Mouse (Mus musculus): ENCODE results near the gene Atp6v0a2. TPM values are rescaled to one million over a fixed set of nuclear protein-coding genes. Genes with fewer than 3 reads are reported as not detected.
"Not testable (repeated sequence)": the region's sequence is repeated elsewhere in the genome, so short reads cannot be mapped to it uniquely, and the experiment has no call there.

The Atp6v0a2 gene
- polyA plus RNA-seq (2014; fragmentation: Nextera tagmentation; extraction: Ambion mirVana): 50.4 and 51.0 TPM in 2 replicates

GRCm38 (mm10) chr5:124628448-124629363, at the start of gene Atp6v0a2:
Atp6v0a2 (plus strand) TSS chr5:124628576.
- peak within 1 kb of the TSS; percentile 83 for H3K9ac ChIP-seq (ENCODE audit: low read length)
- DNase-seq (ENCODE audit: low spot score): peak; percentile 92
- no peaks in the 10 kb centered on the region for H3K9me3 ChIP-seq (ENCODE audit: control insufficient read depth, low read length)
- peaks cover 12% of the 10 kb centered on the region for H3K4me1 ChIP-seq (ENCODE audit: control insufficient read depth, insufficient read depth, low read length)
- no peaks in the 10 kb centered on the region for H3K36me3 ChIP-seq (ENCODE audit: control insufficient read depth, insufficient read depth, low read length)
- no peaks in the 10 kb centered on the region for H3K27me3 ChIP-seq (ENCODE audit: control insufficient read depth, insufficient read depth, low read length)
- H3K4me2 ChIP-seq (ENCODE audit: low read depth): peak within 1 kb of the TSS; percentile 60
- H3K27ac ChIP-seq (ENCODE audit: low read depth, low read length): no peak within 1 kb of the TSS
- under 1% methylated on average over 57 of the region's 58 CpGs for WGBS
- H3K4me3 ChIP-seq (ENCODE audit: low read depth, low read length): peak within 1 kb of the TSS; percentile 93
- ATAC-seq (ENCODE audit: insufficient read depth, low FRiP score, low TSS enrichment): peak; percentile 96

GRCm38 (mm10) chr5:124578633-124579317, 49.6 kb upstream of the Atp6v0a2 start, which contains the start of the genes Eif2b1 and Gtf2h3:
Eif2b1 (minus strand) TSS chr5:124579131.
Gtf2h3 (plus strand) TSS chr5:124579140.
- 1% methylated on average over 51 of the region's 51 CpGs for WGBS
- Histone ChIP-seq H3K4me2 (ENCODE audit: low read depth) (peak within 1 kb of the TSS; percentile 79), H3K27ac (ENCODE audit: low read depth, low read length) (no peak within 1 kb of the TSS), H3K4me3 (ENCODE audit: low read depth, low read length) (peak within 1 kb of the TSS; percentile 70), H3K36me3 (ENCODE audit: control insufficient read depth, insufficient read depth, low read length) (peaks cover 3% of the 10 kb centered on the region), H3K4me1 (ENCODE audit: control insufficient read depth, insufficient read depth, low read length) (peaks cover 14% of the 10 kb centered on the region), H3K9ac (ENCODE audit: low read length) (peak within 1 kb of the TSS; percentile 81), H3K9me3 (ENCODE audit: control insufficient read depth, low read length) (no peaks in the 10 kb centered on the region), H3K27me3 (ENCODE audit: control insufficient read depth, insufficient read depth, low read length) (no peaks in the 10 kb centered on the region)
- DNase-seq (ENCODE audit: low spot score) (peak; percentile 97), ATAC-seq (ENCODE audit: insufficient read depth, low FRiP score, low TSS enrichment) (peak; percentile 82)

- WGBS: 91% methylated on average over 5 of the region's 5 CpGs
These were observed 45.9 kb upstream of the Atp6v0a2 start for GRCm38 (mm10) chr5:124582515-124582914.

GRCm38 (mm10) chr5:124592768-124593167, 35.6 kb upstream of the Atp6v0a2 start:
- no peak overlapping the region for H3K27ac ChIP-seq (ENCODE audit: low read depth, low read length)
- no peak for DNase-seq (ENCODE audit: low spot score)
- H3K9ac ChIP-seq (ENCODE audit: low read length): no peak overlapping the region
- H3K4me2 ChIP-seq (ENCODE audit: low read depth): no peak overlapping the region
- no peaks in the 10 kb centered on the region for H3K27me3 ChIP-seq (ENCODE audit: control insufficient read depth, insufficient read depth, low read length)
- no peaks in the 10 kb centered on the region for H3K9me3 ChIP-seq (ENCODE audit: control insufficient read depth, low read length)
- H3K36me3 ChIP-seq (ENCODE audit: control insufficient read depth, insufficient read depth, low read length): peaks cover 9% of the 10 kb centered on the region
- ATAC-seq (ENCODE audit: insufficient read depth, low FRiP score, low TSS enrichment): no peak
- H3K4me3 ChIP-seq (ENCODE audit: low read depth, low read length): no peak overlapping the region
- WGBS: 98% methylated on average over 3 of the region's 3 CpGs
- H3K4me1 ChIP-seq (ENCODE audit: control insufficient read depth, insufficient read depth, low read length): no peaks in the 10 kb centered on the region

More at GRCm38 (mm10) chr5:124582515-124582914, 45.9 kb upstream of the Atp6v0a2 start:
- DNase-seq (ENCODE audit: low spot score) (no peak), ATAC-seq (ENCODE audit: insufficient read depth, low FRiP score, low TSS enrichment) (no peak)
- Histone ChIP-seq H3K9me3 (ENCODE audit: control insufficient read depth, low read length) (no peaks in the 10 kb centered on the region), H3K36me3 (ENCODE audit: control insufficient read depth, insufficient read depth, low read length) (no peaks in the 10 kb centered on the region), H3K27me3 (ENCODE audit: control insufficient read depth, insufficient read depth, low read length) (no peaks in the 10 kb centered on the region), H3K4me2 (ENCODE audit: low read depth) (no peak overlapping the region), H3K9ac (ENCODE audit: low read length) (no peak overlapping the region), H3K4me1 (ENCODE audit: control insufficient read depth, insufficient read depth, low read length) (peaks cover 14% of the 10 kb centered on the region), H3K4me3 (ENCODE audit: low read depth, low read length) (no peak overlapping the region), H3K27ac (ENCODE audit: low read depth, low read length) (no peak overlapping the region)

- Histone ChIP-seq H3K9ac (ENCODE audit: low read length) (peak overlapping the region; percentile 62), H3K36me3 (ENCODE audit: control insufficient read depth, insufficient read depth, low read length) (peaks cover 2% of the 10 kb centered on the region), H3K27ac (ENCODE audit: low read depth, low read length) (no peak overlapping the region), H3K4me3 (ENCODE audit: low read depth, low read length) (peak overlapping the region; percentile 82), H3K4me2 (ENCODE audit: low read depth) (peak overlapping the region; percentile 65), H3K4me1 (ENCODE audit: control insufficient read depth, insufficient read depth, low read length) (peaks cover 11% of the 10 kb centered on the region), H3K9me3 (ENCODE audit: control insufficient read depth, low read length) (no peaks in the 10 kb centered on the region), H3K27me3 (ENCODE audit: control insufficient read depth, insufficient read depth, low read length) (no peaks in the 10 kb centered on the region)
- 7% methylated on average over 30 of the region's 30 CpGs for WGBS
- DNase-seq (ENCODE audit: low spot score) (peak; percentile 91), ATAC-seq (ENCODE audit: insufficient read depth, low FRiP score, low TSS enrichment) (peak; percentile 100)
These were observed 29.9 kb upstream of the Atp6v0a2 start for GRCm38 (mm10) chr5:124598224-124599174.

GRCm38 (mm10) chr5:124599726-124600125, 28.6 kb upstream of the Atp6v0a2 start:
- ATAC-seq (ENCODE audit: insufficient read depth, low FRiP score, low TSS enrichment); H3K9ac ChIP-seq (ENCODE audit: low read length); H3K27ac ChIP-seq (ENCODE audit: low read depth, low read length); H3K27me3 ChIP-seq (ENCODE audit: control insufficient read depth, insufficient read depth, low read length); H3K4me3 ChIP-seq (ENCODE audit: low read depth, low read length); H3K36me3 ChIP-seq (ENCODE audit: control insufficient read depth, insufficient read depth, low read length); H3K9me3 ChIP-seq (ENCODE audit: control insufficient read depth, low read length); DNase-seq (ENCODE audit: low spot score): not testable (repeated sequence)
- 65% methylated on average over 8 of the region's 8 CpGs for WGBS
- Histone ChIP-seq H3K4me2 (ENCODE audit: low read depth) (peak overlapping the region; percentile 65; the same call in 1 of the 2 replicates), H3K4me1 (ENCODE audit: control insufficient read depth, insufficient read depth, low read length) (peaks cover 11% of the 10 kb centered on the region)

- whole genome bisulfite sequencing: 68% methylated on average over 5 of the region's 5 CpGs
- DNase-seq (ENCODE audit: low spot score) (peak; percentile 63), ATAC-seq (ENCODE audit: insufficient read depth, low FRiP score, low TSS enrichment) (no peak)
- no peak overlapping the region for H3K9ac ChIP-seq (ENCODE audit: low read length)
- H3K4me2 ChIP-seq (ENCODE audit: low read depth): no peak overlapping the region
- no peak overlapping the region for H3K27ac ChIP-seq (ENCODE audit: low read depth, low read length)
- no peaks in the 10 kb centered on the region for H3K9me3 ChIP-seq (ENCODE audit: control insufficient read depth, low read length)
- no peaks in the 10 kb centered on the region for H3K27me3 ChIP-seq (ENCODE audit: control insufficient read depth, insufficient read depth, low read length)
- no peak overlapping the region for H3K4me3 ChIP-seq (ENCODE audit: low read depth, low read length)
- H3K4me1 ChIP-seq (ENCODE audit: control insufficient read depth, insufficient read depth, low read length): peaks cover 11% of the 10 kb centered on the region
- H3K36me3 ChIP-seq (ENCODE audit: control insufficient read depth, insufficient read depth, low read length): no peaks in the 10 kb centered on the region; the same call in 1 of the 2 replicates
These were observed 26.0 kb upstream of the Atp6v0a2 start for GRCm38 (mm10) chr5:124602349-124602748.

GRCm38 (mm10) chr5:124604296-124604695, 24.1 kb upstream of the Atp6v0a2 start:
- ATAC-seq (ENCODE audit: insufficient read depth, low FRiP score, low TSS enrichment) (no peak), DNase-seq (ENCODE audit: low spot score) (no peak)
- no peak overlapping the region for H3K4me2 ChIP-seq (ENCODE audit: low read depth)
- 96% methylated on average over 4 of the region's 4 CpGs for WGBS
- peaks cover 4% of the 10 kb centered on the region for H3K4me1 ChIP-seq (ENCODE audit: control insufficient read depth, insufficient read depth, low read length)
- no peak overlapping the region for H3K27ac ChIP-seq (ENCODE audit: low read depth, low read length)
- H3K4me3 ChIP-seq (ENCODE audit: low read depth, low read length): no peak overlapping the region
- H3K36me3 ChIP-seq (ENCODE audit: control insufficient read depth, insufficient read depth, low read length): no peaks in the 10 kb centered on the region; the same call in 1 of the 2 replicates
- H3K9me3 ChIP-seq (ENCODE audit: control insufficient read depth, low read length): no peaks in the 10 kb centered on the region
- H3K9ac ChIP-seq (ENCODE audit: low read length): no peak overlapping the region
- no peaks in the 10 kb centered on the region for H3K27me3 ChIP-seq (ENCODE audit: control insufficient read depth, insufficient read depth, low read length)

Data from neural tube, embryonic 11.5 days (tissue).